Mouse (Mus musculus): ENCODE measurements around the gene Zswim1.
A peak's percentile ranks its signal among the peaks of the same experiment; 100 is the strongest.

DNA sequence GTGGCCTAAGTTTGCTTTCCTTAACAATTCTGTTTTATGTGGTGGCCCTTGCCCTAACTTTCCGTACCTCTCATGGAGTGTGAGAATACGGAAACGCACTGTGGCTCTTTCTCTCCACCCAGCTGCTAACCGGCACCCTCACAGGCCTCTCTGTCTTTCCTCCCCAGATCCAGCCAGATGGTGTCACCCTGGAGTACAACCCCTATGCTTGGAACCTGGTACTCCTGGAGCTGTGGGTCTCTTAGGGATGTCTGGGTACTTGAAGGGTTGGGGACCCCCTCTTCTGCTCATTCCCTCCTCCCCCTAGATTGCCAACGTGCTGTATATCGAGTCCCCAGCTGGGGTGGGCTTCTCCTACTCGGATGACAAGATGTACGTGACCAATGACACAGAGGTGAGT, 12.0 kb downstream of the Zswim1 start:
- TF ChIP-seq TCF12 (IDR thresholded peaks at IDR 0.05; ENCODE audit: insufficient read depth, poor library complexity, severe bottlenecking) (no peak), POLR2A (IDR thresholded peaks at IDR 0.05; ENCODE audit: insufficient read length, low read depth) (no peak), REST (IDR thresholded peaks at IDR 0.05; ENCODE audit: insufficient read depth, insufficient read length) (no peak), POLR2AphosphoS2 (IDR thresholded peaks at IDR 0.05; ENCODE audit: insufficient read length, low read depth) (peak; percentile 18), USF1 (IDR thresholded peaks at IDR 0.05; ENCODE audit: low read depth) (no peak), MAX (IDR thresholded peaks at IDR 0.05; ENCODE audit: low read depth) (no peak), CEBPB (IDR thresholded peaks at IDR 0.05; ENCODE audit: insufficient read depth, poor library complexity, severe bottlenecking) (no peak)
